13 mouse cellular contexts compared by ENCODE assay signal in genomic region chr4:103691717-103692116, GRCm38 (mm10).
DNase-seq lines count a peak whose midpoint lies in the region; ATAC-seq and TF ChIP-seq lines count a peak whose summit lies in the region.
"Had no signal": no experiment of that assay in that cellular context is flagged by ENCODE, and none has a peak within 500 bp of the region (broad histone marks: within the 10 kb centered on the region; RNA-seq: fewer than 3 reads in every experiment).

No protein-coding gene starts in this region.

- H3K36me3 ChIP-seq in embryonic facial prominence, embryonic 11.5 days (replicated peaks; ENCODE audit: control insufficient read depth, insufficient read depth, low read depth, low read length), result no peaks in the 10 kb centered on the region
- H3K36me3 ChIP-seq in embryonic facial prominence, embryonic 10.5 days (replicated peaks), result no peaks in the 10 kb centered on the region
- H3K36me3 ChIP-seq in kidney, postnatal 0 days (ENCODE audit: insufficient read depth, low read length), result no peaks in the 10 kb centered on the region
- H3K36me3 ChIP-seq in midbrain, embryonic 14.5 days (ENCODE audit: control insufficient read depth, insufficient read depth, low read length), result no peaks in the 10 kb centered on the region
- H3K36me3 ChIP-seq in midbrain, embryonic 11.5 days (ENCODE audit: control insufficient read depth, insufficient read depth, low read length), result no peaks in the 10 kb centered on the region
- H3K36me3 ChIP-seq in embryonic facial prominence, embryonic 14.5 days (ENCODE audit: control insufficient read depth, insufficient read depth, low read length), result no peaks in the 10 kb centered on the region
- H3K36me3 ChIP-seq: midbrain, embryonic 10.5 days had no signal

- H3K9me3 ChIP-seq in embryonic facial prominence, embryonic 11.5 days (replicated peaks; ENCODE audit: control insufficient read depth, low read length), result no peaks in the 10 kb centered on the region
- H3K9me3 ChIP-seq in embryonic facial prominence, embryonic 10.5 days, result no peaks in the 10 kb centered on the region
- no peaks in the 10 kb centered on the region for H3K9me3 ChIP-seq in kidney, postnatal 0 days (replicated peaks; ENCODE audit: low read length)
- no peaks in the 10 kb centered on the region for H3K9me3 ChIP-seq in midbrain, embryonic 14.5 days (ENCODE audit: control insufficient read depth, low read length)
- no peaks in the 10 kb centered on the region for H3K9me3 ChIP-seq in midbrain, embryonic 11.5 days (ENCODE audit: control insufficient read depth, low read length)
- no peaks in the 10 kb centered on the region for H3K9me3 ChIP-seq in embryonic facial prominence, embryonic 14.5 days (ENCODE audit: control insufficient read depth, low read length)
- H3K9me3 ChIP-seq: midbrain, embryonic 10.5 days had no signal

- no peak overlapping the region for H3K9ac ChIP-seq in embryonic facial prominence, embryonic 11.5 days (replicated peaks; ENCODE audit: low read length)
- no peak overlapping the region for H3K9ac ChIP-seq in kidney, postnatal 0 days (ENCODE audit: low read depth, low read length)
- no peak overlapping the region for H3K9ac ChIP-seq in midbrain, embryonic 14.5 days (replicated peaks; ENCODE audit: low read length)
- H3K9ac ChIP-seq in midbrain, embryonic 11.5 days (ENCODE audit: low read length), result no peak overlapping the region
- no peak overlapping the region for H3K9ac ChIP-seq in embryonic facial prominence, embryonic 14.5 days (ENCODE audit: low read depth, low read length)

- no peak overlapping the region for H3K4me3 ChIP-seq in embryonic facial prominence, embryonic 11.5 days (ENCODE audit: low read depth, low read length)
- no peak overlapping the region for H3K4me3 ChIP-seq in embryonic facial prominence, embryonic 10.5 days
- H3K4me3 ChIP-seq in kidney, postnatal 0 days (replicated peaks; ENCODE audit: low read depth, low read length), result no peak overlapping the region
- no peak overlapping the region for H3K4me3 ChIP-seq in midbrain, embryonic 14.5 days (replicated peaks; ENCODE audit: low read depth, low read length)
- no peak overlapping the region for H3K4me3 ChIP-seq in midbrain, embryonic 11.5 days (ENCODE audit: low read depth, low read length)
- H3K4me3 ChIP-seq in embryonic facial prominence, embryonic 14.5 days (ENCODE audit: low read depth, low read length), result no peak overlapping the region
- H3K4me3 ChIP-seq: erythroblast, embryonic 14.5 days; midbrain, embryonic 10.5 days had no signal

- H3K27me3 ChIP-seq in embryonic facial prominence, embryonic 11.5 days (ENCODE audit: control insufficient read depth, insufficient read depth, low read length), result no peaks in the 10 kb centered on the region
- no peaks in the 10 kb centered on the region for H3K27me3 ChIP-seq in embryonic facial prominence, embryonic 10.5 days (replicated peaks; ENCODE audit: low read depth, poor library complexity, severe bottlenecking)
- no peaks in the 10 kb centered on the region for H3K27me3 ChIP-seq in kidney, postnatal 0 days (ENCODE audit: insufficient read depth, low read length)
- no peaks in the 10 kb centered on the region for H3K27me3 ChIP-seq in midbrain, embryonic 14.5 days (ENCODE audit: control insufficient read depth, insufficient read depth, low read length)
- H3K27me3 ChIP-seq in midbrain, embryonic 11.5 days (ENCODE audit: control insufficient read depth, insufficient read depth, low read length), result no peaks in the 10 kb centered on the region
- H3K27me3 ChIP-seq in embryonic facial prominence, embryonic 14.5 days (replicated peaks; ENCODE audit: control insufficient read depth, insufficient read depth, low read length), result no peaks in the 10 kb centered on the region

- no peak overlapping the region for H3K27ac ChIP-seq in embryonic facial prominence, embryonic 11.5 days (replicated peaks; ENCODE audit: low read depth, low read length)
- H3K27ac ChIP-seq in embryonic facial prominence, embryonic 10.5 days (replicated peaks), result no peak overlapping the region
- no peak overlapping the region for H3K27ac ChIP-seq in kidney, postnatal 0 days
- no peak overlapping the region for H3K27ac ChIP-seq in midbrain, embryonic 14.5 days (replicated peaks; ENCODE audit: low read depth, low read length)
- H3K27ac ChIP-seq in midbrain, embryonic 11.5 days (ENCODE audit: low read depth, low read length), result no peak overlapping the region
- H3K27ac ChIP-seq in embryonic facial prominence, embryonic 14.5 days (replicated peaks; ENCODE audit: low read depth, low read length), result no peak overlapping the region
- H3K27ac ChIP-seq: midbrain, embryonic 10.5 days had no signal

- DNase-seq in embryonic facial prominence, embryonic 11.5 days (ENCODE audit: low spot score), result peak; percentile 5
- no peak for DNase-seq in embryonic facial prominence, embryonic 10.5 days (ENCODE audit: low spot score)
- peak; percentile 9 for DNase-seq in kidney, postnatal 0 days (ENCODE audit: low spot score)
- no peak for DNase-seq in kidney, adult 8-10 months
- DNase-seq in midbrain, embryonic 14.5 days, result peak; percentile 68
- DNase-seq in midbrain, embryonic 11.5 days (ENCODE audit: low spot score, missing footprints), result no peak
- DNase-seq in embryonic facial prominence, embryonic 14.5 days (ENCODE audit: low spot score), result peak; percentile 18
- DNase-seq in cerebellum, adult 11-12 months, result no peak
- DNase-seq: adrenal gland, adult 8-10 months; heart, postnatal 10 days; thymus, postnatal 36 days had no signal

- H3K4me1 ChIP-seq in embryonic facial prominence, embryonic 11.5 days (ENCODE audit: control insufficient read depth, insufficient read depth, low read length), result no peaks in the 10 kb centered on the region
- H3K4me1 ChIP-seq in embryonic facial prominence, embryonic 10.5 days, result no peaks in the 10 kb centered on the region
- no peaks in the 10 kb centered on the region for H3K4me1 ChIP-seq in kidney, postnatal 0 days (replicated peaks; ENCODE audit: insufficient read depth, low read length)
- no peaks in the 10 kb centered on the region for H3K4me1 ChIP-seq in midbrain, embryonic 14.5 days (ENCODE audit: control insufficient read depth, insufficient read depth, low read length)
- H3K4me1 ChIP-seq in midbrain, embryonic 11.5 days (ENCODE audit: control insufficient read depth, insufficient read depth, low read length), result no peaks in the 10 kb centered on the region
- H3K4me1 ChIP-seq in embryonic facial prominence, embryonic 14.5 days (ENCODE audit: control insufficient read depth, insufficient read depth, low read length), result no peaks in the 10 kb centered on the region
- H3K4me1 ChIP-seq: midbrain, embryonic 10.5 days had no signal

- WGBS in embryonic facial prominence, embryonic 11.5 days, result 38% methylated on average over 3 of the region's 3 CpGs
- 49% methylated on average over 3 of the region's 3 CpGs for WGBS in embryonic facial prominence, embryonic 10.5 days
- 54% methylated on average over 3 of the region's 3 CpGs for WGBS in kidney, postnatal 0 days
- 41% methylated on average over 3 of the region's 3 CpGs for WGBS in midbrain, embryonic 14.5 days
- 52% methylated on average over 3 of the region's 3 CpGs for WGBS in midbrain, embryonic 11.5 days
- WGBS in embryonic facial prominence, embryonic 14.5 days, result 42% methylated on average over 3 of the region's 3 CpGs

- H3K4me2 ChIP-seq in embryonic facial prominence, embryonic 11.5 days (ENCODE audit: low read depth, low read length), result no peak overlapping the region
- no peak overlapping the region for H3K4me2 ChIP-seq in kidney, postnatal 0 days (ENCODE audit: low read length)
- H3K4me2 ChIP-seq in midbrain, embryonic 14.5 days (ENCODE audit: low read length), result no peak overlapping the region
- no peak overlapping the region for H3K4me2 ChIP-seq in midbrain, embryonic 11.5 days
- H3K4me2 ChIP-seq in embryonic facial prominence, embryonic 14.5 days (ENCODE audit: low read depth, low read length), result no peak overlapping the region

- no peak for ATAC-seq in embryonic facial prominence, embryonic 11.5 days (replicated peaks; ENCODE audit: insufficient number of reproducible peaks, low FRiP score, low TSS enrichment, low read depth)
- no peak for ATAC-seq in kidney, postnatal 0 days (replicated peaks; ENCODE audit: low FRiP score, low read depth)
- ATAC-seq in midbrain, embryonic 14.5 days (ENCODE audit: low FRiP score, low TSS enrichment), result no peak
- ATAC-seq in midbrain, embryonic 11.5 days (ENCODE audit: low FRiP score), result no peak
- no peak for ATAC-seq in embryonic facial prominence, embryonic 14.5 days (ENCODE audit: low read depth)

- peak; percentile 46; the same call in 1 of the 2 replicates for TF ChIP-seq CTCF in kidney, postnatal 0 days (IDR thresholded peaks at IDR 0.05; ENCODE audit: low read depth)

Comparison
In these comparisons a context has a peak if more than half of its experiments do, and no peak if none do; other contexts are left out.
1. DNase-seq: peak in embryonic facial prominence, embryonic 11.5 days (single experiment), kidney, postnatal 0 days (single experiment), midbrain, embryonic 14.5 days (single experiment) and embryonic facial prominence, embryonic 14.5 days (single experiment); none in embryonic facial prominence, embryonic 10.5 days (single experiment), kidney, adult 8-10 months (0 of 2), midbrain, embryonic 11.5 days (single experiment) and cerebellum, adult 11-12 months (single experiment).